Mouse (Mus musculus) gastrocnemius, adult 18-20 months (tissue): ENCODE results near the gene Gdf3. TPM values are rescaled to one million over a fixed set of nuclear protein-coding genes. Genes with fewer than 3 reads are reported as not detected.

Source experiments
- DNase-seq: peaks from one replicate; pipeline ENCODE4 v3.0.0; 2021; ENCODE audit warnings: low spot score
- total RNA-seq, 2 experiments: library from RNA; stranded (reverse); gene quantifications; 2 replicates each; pipeline ENCODE4 v1.2.3; 2021

Gene Gdf3
- total RNA-seq, 2 experiments from 2014 or later, result not detected

GRCm38 (mm10) chr6:122569113-122569512 lies 40.8 kb downstream of the Gdf3 start:
- no peak for DNase-seq

GRCm38 (mm10) chr6:122565070-122565784 lies 44.7 kb downstream of the Gdf3 start:
- no peak for DNase-seq

- peak; percentile 48 for DNase-seq
Observed at GRCm38 (mm10) chr6:122562463-122562862, 47.4 kb downstream of the Gdf3 start.

GRCm38 (mm10) chr6:122561005-122561404 lies 48.9 kb downstream of the Gdf3 start:
- no peak for DNase-seq

DNA sequence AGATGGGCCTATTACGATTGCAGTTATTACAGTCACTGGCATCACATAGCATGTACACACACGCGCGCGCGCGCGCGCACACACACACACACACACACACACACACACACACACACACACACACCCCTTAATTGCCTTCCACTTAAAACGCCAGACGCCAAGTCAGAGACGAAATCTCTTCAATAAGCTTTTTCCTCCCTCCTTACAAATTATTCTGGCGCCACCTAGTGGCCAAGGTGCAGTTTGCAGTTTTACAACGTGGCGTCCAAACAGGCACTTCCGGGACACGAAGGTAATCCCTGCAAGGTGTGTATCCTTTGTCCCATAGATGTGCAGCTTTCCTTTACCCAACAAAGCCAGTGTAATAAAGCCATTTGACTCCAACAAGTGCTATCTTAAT lies 49.5 kb downstream of the Gdf3 start:
- DNase-seq, result peak; percentile 66

GRCm38 (mm10) chr6:122556959-122557561 lies 52.8 kb downstream of the Gdf3 start:
- peak; percentile 58 for DNase-seq

Other genes with a start within 250 kb of the Gdf3 start
- gene Rimklb, start 111.3 kb downstream of the Gdf3 start, total RNA-seq, result under 1 TPM; 0.21 to 0.38 TPM
- 10 to 100 TPM; 17.1 to 24.2 TPM for gene Mfap5, start 104.2 kb downstream of the Gdf3 start, total RNA-seq
- not detected for gene Aicda, start 56.3 kb downstream of the Gdf3 start, total RNA-seq
- 1 to 10 TPM in 1 of 2 experiments, under 1 TPM in 1; 0.80 to 1.1 TPM for gene Apobec1, start 7.6 kb downstream of the Gdf3 start, total RNA-seq
- gene Dppa3, start 16.3 kb upstream of the Gdf3 start, total RNA-seq, result not detected
- gene Nanog, start 97.4 kb upstream of the Gdf3 start, total RNA-seq, result not detected
- gene Slc2a3, start 191.6 kb upstream of the Gdf3 start, total RNA-seq, result 1 to 10 TPM; 5.0 to 7.1 TPM
- gene Foxj2, start 209.8 kb upstream of the Gdf3 start, total RNA-seq, result 10 to 100 TPM; 26.2 to 29.3 TPM
- gene C3ar1, start 246.1 kb upstream of the Gdf3 start, total RNA-seq, result under 1 TPM; 0.34 to 0.62 TPM